Mouse (Mus musculus) midbrain, embryonic 14.5 days (tissue): Measurements from ENCODE around the gene Nedd9. TPM values are rescaled to one million over a fixed set of nuclear protein-coding genes. Genes with fewer than 3 reads are reported as not detected.
"Not testable (repeated sequence)": the region's sequence is repeated elsewhere in the genome, so short reads cannot be mapped to it uniquely, and the experiment has no call there.

Experiments
- ATAC-seq: fragments of 200-750 bp; cut with Nextera tagmentation; 2 replicates; pipeline ENCODE4 v1.8.0; 2017; ENCODE audit warnings: moderate number of reproducible peaks, moderate library complexity; ENCODE audit not compliant: low FRiP score, low TSS enrichment
- DNase-seq: peaks from one replicate; pipeline ENCODE4 v3.0.0-alpha.2; 2015
- H3K27ac ChIP-seq: fragments of 300-500 bp; sonication (generic); replicated peaks from 2 replicates; pipeline ENCODE4 v1.5.1; 2014; ENCODE audit warnings: mild to moderate bottlenecking, low read depth, low read length, moderate library complexity
- H3K27me3 ChIP-seq: fragments of 300-500 bp; sonication (generic); 2 replicates; pipeline ENCODE4 v1.6.1; 2014; ENCODE audit warnings: low read length, control low read depth, mixed read lengths; ENCODE audit not compliant: control insufficient read depth, insufficient read depth
- H3K36me3 ChIP-seq: fragments of 300-500 bp; sonication (generic); 2 replicates; pipeline ENCODE4 v1.6.1; 2014; ENCODE audit warnings: low read length, control low read depth; ENCODE audit not compliant: control insufficient read depth, insufficient read depth
- H3K4me1 ChIP-seq: fragments of 300-500 bp; sonication (generic); 2 replicates; pipeline ENCODE4 v1.6.1; 2014; ENCODE audit warnings: mild to moderate bottlenecking, antibody characterized with exemption, low read length, control low read depth; ENCODE audit not compliant: control insufficient read depth, insufficient read depth
- H3K4me2 ChIP-seq: fragments of 300-500 bp; sonication (generic); 2 replicates; pipeline ENCODE4 v1.6.1; 2014; ENCODE audit warnings: mild to moderate bottlenecking, low read length, moderate library complexity
- H3K4me3 ChIP-seq: fragments of 300-500 bp; sonication (generic); replicated peaks from 2 replicates; pipeline ENCODE4 v1.5.1; 2014; ENCODE audit warnings: low read depth, low read length
- H3K9ac ChIP-seq: fragments of 300-500 bp; sonication (generic); replicated peaks from 2 replicates; pipeline ENCODE4 v1.6.1; 2014; ENCODE audit warnings: mild to moderate bottlenecking, low read length, moderate library complexity
- H3K9me3 ChIP-seq: fragments of 300-500 bp; sonication (generic); 2 replicates; pipeline ENCODE4 v1.6.1; 2016; ENCODE audit warnings: low read length, control low read depth, mixed read lengths; ENCODE audit not compliant: control insufficient read depth
- WGBS: fragments of 180-500 bp; shearing (Covaris S2); extraction: QIAGEN DNeasy Blood & Tissue Kit; methylation state at CpG from one replicate; pipeline ENCODE4 v1.1.7; 2014; 5-methylcytosine and 5-hydroxymethylcytosine counted together
- polyA plus RNA-seq: library from polyadenylated mRNA; unstranded; fragments of >200 nt; fragmentation: Nextera tagmentation; extraction: Ambion mirVana; gene quantifications from 2 replicates; pipeline ENCODE4 v1.2.1, GENCODE M21; 2014

Nedd9 gene
- polyA plus RNA-seq, 1 experiment from 2014 or later, result 16.3 TPM

DNA sequence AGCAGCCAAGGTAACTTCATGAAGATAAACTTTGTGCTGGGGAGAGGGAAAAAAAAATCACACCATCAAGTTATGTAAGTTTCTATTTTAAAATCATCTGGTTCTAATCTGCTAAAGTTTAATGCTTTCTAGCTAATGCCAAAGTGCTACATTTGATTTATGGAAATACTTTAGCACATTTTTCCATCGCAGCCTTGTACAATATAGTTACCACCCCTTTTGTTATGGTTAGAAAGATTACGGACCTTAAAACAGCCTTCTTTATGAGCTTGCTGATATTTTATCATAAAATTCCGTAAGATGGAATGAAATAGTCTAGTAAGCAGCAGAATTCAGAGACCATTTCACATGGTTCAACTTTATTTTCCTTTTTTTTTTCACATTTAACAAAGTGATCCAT is 115.6 kb downstream of the Nedd9 start:
- H3K9ac ChIP-seq, result no peak overlapping the region
- ATAC-seq (no peak), DNase-seq (no peak)
- H3K36me3 ChIP-seq, result no peaks in the 10 kb centered on the region
- no peak overlapping the region for H3K4me2 ChIP-seq
- 0 out of 2 replicates have a peak, but pooled peaks cover 7% of the 10 kb centered on the region for H3K4me1 ChIP-seq
- H3K27ac ChIP-seq, result no peak overlapping the region
- WGBS, result 96% methylated on average over 3 of the region's 3 CpGs
- H3K4me3 ChIP-seq, result no peak overlapping the region
- no peaks in the 10 kb centered on the region for H3K27me3 ChIP-seq
- no peaks in the 10 kb centered on the region for H3K9me3 ChIP-seq

DNA sequence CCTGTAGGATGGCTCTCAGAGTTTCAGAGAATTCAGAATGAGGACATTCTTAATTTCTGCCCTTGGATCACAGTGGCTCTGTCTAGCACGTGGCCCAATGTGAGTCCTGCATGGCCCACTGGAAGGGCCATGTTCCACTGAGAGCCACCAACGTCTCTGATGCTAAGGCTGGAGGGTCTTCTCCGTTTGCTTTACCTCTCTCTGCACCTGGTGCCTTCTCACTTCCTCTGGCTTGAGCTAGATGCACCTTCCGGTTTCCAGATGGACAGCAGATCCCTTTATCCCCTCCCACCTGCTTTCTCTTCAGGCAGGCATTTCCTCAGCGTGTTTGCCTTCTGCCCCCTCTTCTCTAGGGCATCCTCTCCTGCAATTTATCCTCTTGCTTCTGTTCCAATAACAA is 118.5 kb downstream of the Nedd9 start:
- Histone ChIP-seq H3K36me3 (no peaks in the 10 kb centered on the region), H3K27ac (no peak overlapping the region), H3K9me3 (no peaks in the 10 kb centered on the region), H3K4me3 (no peak overlapping the region), H3K27me3 (no peaks in the 10 kb centered on the region), H3K4me2 (no peak overlapping the region), H3K4me1 (no peaks in the 10 kb centered on the region), H3K9ac (no peak overlapping the region)
- 93% methylated on average over 5 of the region's 5 CpGs for WGBS
- ATAC-seq (no peak), DNase-seq (no peak)

DNA sequence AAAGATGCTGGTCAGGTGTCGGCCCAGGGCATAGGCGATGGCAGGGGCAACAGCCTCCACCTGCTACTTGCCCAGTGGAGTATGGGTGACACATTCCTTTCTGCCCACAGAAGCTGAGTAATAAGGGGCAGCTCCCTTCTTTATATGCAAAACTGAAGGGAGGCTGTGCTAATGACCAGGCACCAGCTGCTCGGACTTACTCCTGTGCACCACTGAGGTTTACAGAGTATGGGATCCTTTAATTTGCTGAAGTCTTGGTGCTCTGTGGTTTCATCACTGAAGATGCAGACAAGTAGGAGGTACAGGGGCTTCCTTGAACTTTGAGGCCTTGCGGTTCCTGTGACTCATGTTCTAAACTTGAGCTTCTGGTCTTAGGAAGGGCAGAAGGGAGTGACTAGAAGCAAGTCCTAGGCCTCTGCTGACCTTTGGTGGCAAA is 120.0 kb downstream of the Nedd9 start:
- Histone ChIP-seq H3K9ac (no peak overlapping the region), H3K4me2 (no peak overlapping the region), H3K27me3 (no peaks in the 10 kb centered on the region), H3K27ac (no peak overlapping the region), H3K4me1 (no peaks in the 10 kb centered on the region), H3K9me3 (no peaks in the 10 kb centered on the region), H3K36me3 (no peaks in the 10 kb centered on the region), H3K4me3 (no peak overlapping the region)
- no peak for DNase-seq
- 78% methylated on average over 4 of the region's 4 CpGs for WGBS
- ATAC-seq, result no peak

DNA sequence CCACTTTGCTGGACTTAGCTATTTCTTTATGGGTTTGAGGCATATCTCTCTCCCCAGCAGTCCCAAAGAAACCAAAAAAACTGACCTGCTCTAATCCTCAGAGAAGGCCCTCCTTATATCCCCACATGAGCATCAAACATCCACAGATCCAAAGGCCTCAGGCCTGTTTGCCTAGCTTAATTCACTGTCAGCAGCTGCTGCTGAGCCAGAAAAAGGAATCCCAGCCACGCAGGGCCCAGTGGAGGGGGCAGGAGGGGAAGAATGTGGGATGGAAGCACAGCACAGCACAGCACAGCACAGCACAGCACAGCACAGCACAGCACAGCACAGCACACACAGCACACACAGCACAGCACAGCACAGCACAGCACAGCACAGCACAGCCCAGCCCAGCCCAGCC is 120.6 kb downstream of the Nedd9 start:
- not testable (repeated sequence) for H3K9me3 ChIP-seq
- 22% methylated on average over 1 of the region's 1 CpGs for WGBS

DNA sequence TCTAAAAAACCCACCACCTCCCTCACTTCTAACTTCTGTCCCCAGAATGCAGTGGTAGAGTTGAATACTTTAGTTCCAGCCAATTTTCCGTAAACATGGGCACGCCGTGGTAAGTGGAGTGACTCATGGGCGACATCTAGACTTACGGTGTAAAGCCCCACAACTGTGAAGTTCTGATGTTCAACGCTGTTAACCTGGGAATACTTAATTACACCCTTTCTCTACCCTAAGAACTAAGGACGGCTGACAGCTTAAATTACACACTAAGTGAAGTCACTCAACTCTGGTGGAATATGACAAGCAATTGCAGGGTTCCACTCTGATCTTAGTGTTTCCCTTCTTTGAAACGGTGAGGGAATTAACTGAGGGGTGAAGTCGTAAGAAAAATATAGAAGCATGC is 122.9 kb downstream of the Nedd9 start:
- Histone ChIP-seq H3K9me3 (no peaks in the 10 kb centered on the region), H3K27me3 (no peaks in the 10 kb centered on the region), H3K4me2 (no peak overlapping the region), H3K4me1 (peaks cover 5% of the 10 kb centered on the region; the same call in 1 of the 2 replicates), H3K4me3 (no peak overlapping the region), H3K36me3 (no peaks in the 10 kb centered on the region), H3K9ac (no peak overlapping the region), H3K27ac (no peak overlapping the region)
- no peak for DNase-seq
- WGBS, result 80% methylated on average over 9 of the region's 9 CpGs
- no peak for ATAC-seq

More for the DNA sequence above, 120.6 kb downstream of the Nedd9 start:
- not testable (repeated sequence) for H3K36me3 ChIP-seq, DNase-seq, ATAC-seq, H3K27me3 ChIP-seq, H3K4me3 ChIP-seq, H3K27ac ChIP-seq, H3K4me1 ChIP-seq, H3K4me2 ChIP-seq, H3K9ac ChIP-seq

DNA sequence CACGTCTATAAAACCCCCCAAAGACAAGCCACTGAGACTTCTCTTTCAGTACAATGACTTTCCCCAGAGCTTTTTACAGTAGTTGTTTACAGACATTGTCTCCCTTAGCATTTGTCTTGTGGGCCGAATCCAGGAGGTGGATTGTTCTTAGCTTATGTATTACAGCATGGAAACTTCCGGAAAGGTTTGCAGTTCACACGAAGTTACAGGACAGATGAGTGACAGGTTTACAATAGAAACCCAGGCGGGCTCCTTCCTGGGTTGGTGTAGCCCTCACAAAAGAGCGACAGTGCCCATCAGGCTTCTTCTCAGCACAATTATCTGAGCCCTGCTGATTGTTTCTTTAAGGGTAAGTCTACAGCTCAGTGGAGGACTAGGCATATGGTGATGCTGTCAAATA is 124.3 kb downstream of the Nedd9 start:
- no peaks in the 10 kb centered on the region for H3K9me3 ChIP-seq
- no peaks in the 10 kb centered on the region for H3K27me3 ChIP-seq
- no peak overlapping the region for H3K4me2 ChIP-seq
- H3K4me3 ChIP-seq, result no peak overlapping the region
- no peak overlapping the region for H3K27ac ChIP-seq
- ATAC-seq, result no peak
- 57% methylated on average over 6 of the region's 6 CpGs for WGBS
- H3K36me3 ChIP-seq, result no peaks in the 10 kb centered on the region
- DNase-seq, result no peak
- H3K4me1 ChIP-seq, result peaks cover 6% of the 10 kb centered on the region; the same call in 1 of the 2 replicates
- H3K9ac ChIP-seq, result no peak overlapping the region

DNA sequence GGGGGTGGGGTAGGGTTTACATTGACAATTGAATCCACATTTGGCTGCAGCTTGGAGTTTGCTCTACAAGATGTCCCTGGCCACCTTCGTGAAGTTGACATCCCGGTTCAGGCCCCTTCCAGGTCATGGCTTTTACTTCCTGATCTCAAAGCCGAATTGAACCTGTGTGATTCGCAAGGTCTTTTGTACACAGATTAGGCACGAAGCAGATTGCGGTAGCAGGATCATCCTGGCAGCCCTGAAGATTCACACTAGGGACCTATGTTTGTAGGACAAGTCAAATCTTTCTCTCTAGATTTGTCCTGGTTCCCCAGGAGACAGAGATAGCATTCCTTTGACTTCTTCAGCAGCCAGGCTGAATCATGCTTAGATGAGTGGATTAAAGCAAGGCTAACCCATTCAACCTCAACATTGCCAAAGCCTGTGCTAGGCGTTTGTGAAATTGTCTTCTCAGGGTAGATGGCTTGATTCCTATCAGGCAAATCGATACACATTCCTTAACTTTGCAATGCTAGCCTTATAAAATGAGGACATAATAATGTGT is 126.8 kb downstream of the Nedd9 start:
- ATAC-seq (no peak), DNase-seq (no peak)
- WGBS, result 9% methylated on average over 8 of the region's 8 CpGs
- Histone ChIP-seq H3K9ac (no peak overlapping the region), H3K27me3 (no peaks in the 10 kb centered on the region; the same call in 1 of the 2 replicates), H3K4me1 (peaks cover 20% of the 10 kb centered on the region), H3K4me3 (no peak overlapping the region), H3K9me3 (no peaks in the 10 kb centered on the region), H3K27ac (no peak overlapping the region), H3K4me2 (peak overlapping the region; percentile 82; the same call in 1 of the 2 replicates), H3K36me3 (no peaks in the 10 kb centered on the region)

DNA sequence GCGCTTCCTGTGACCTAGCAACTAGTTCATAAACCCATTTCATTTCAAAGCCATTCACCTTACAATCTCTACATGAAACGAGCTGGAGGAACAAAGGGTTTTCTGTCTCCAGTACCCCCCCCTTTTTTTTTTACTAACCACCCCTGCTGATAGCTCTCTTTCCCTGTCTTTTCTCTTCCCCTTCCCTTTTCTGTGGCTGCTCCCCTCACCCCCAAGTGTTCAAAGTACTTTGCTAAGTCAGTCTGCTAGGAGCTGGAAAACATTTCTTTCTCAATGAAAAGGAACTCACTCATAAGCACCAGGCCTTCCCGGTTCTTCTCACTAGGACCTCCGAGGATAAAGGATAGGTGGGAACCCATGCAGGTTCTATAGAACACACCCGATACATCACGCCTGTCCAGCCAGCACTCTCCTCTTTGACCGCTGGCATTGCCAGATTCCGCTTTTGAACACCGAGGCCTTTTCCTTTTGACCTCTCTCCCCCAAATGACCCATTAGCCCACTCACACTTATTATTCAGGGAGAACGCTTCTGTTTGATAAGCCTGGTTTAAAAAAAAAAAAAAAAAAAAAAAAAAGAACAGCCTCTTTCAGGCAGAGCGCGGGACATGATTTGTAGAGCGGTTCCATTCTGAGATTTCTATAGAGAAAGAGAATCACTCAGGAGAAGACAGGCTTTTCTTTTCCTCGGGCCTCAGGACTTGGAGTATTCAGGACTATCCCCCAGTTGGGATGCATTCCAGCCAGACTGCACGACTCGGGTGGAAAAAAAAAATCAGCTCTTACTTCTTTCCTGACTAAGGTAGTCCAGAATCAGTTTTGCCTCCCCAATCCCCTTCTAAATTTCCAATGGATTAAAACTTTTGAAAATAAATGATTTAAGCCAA is 127.6 kb downstream of the Nedd9 start:
- no peak overlapping the region for H3K9ac ChIP-seq
- no peaks in the 10 kb centered on the region for H3K36me3 ChIP-seq
- H3K27me3 ChIP-seq, result no peaks in the 10 kb centered on the region; the same call in 1 of the 2 replicates
- DNase-seq (peak; percentile 57), ATAC-seq (peak; percentile 34; the same call in 1 of the 2 replicates)
- peak overlapping the region; percentile 82 for H3K4me2 ChIP-seq
- peaks cover 23% of the 10 kb centered on the region for H3K4me1 ChIP-seq
- H3K27ac ChIP-seq, result peak overlapping the region; percentile 87
- H3K9me3 ChIP-seq, result no peaks in the 10 kb centered on the region
- H3K4me3 ChIP-seq, result peak overlapping the region; percentile 61
- 3% methylated on average over 16 of the region's 16 CpGs for WGBS
